Comparison of ENCODE assay signal across 8 mouse cellular contexts in the genomic region with DNA sequence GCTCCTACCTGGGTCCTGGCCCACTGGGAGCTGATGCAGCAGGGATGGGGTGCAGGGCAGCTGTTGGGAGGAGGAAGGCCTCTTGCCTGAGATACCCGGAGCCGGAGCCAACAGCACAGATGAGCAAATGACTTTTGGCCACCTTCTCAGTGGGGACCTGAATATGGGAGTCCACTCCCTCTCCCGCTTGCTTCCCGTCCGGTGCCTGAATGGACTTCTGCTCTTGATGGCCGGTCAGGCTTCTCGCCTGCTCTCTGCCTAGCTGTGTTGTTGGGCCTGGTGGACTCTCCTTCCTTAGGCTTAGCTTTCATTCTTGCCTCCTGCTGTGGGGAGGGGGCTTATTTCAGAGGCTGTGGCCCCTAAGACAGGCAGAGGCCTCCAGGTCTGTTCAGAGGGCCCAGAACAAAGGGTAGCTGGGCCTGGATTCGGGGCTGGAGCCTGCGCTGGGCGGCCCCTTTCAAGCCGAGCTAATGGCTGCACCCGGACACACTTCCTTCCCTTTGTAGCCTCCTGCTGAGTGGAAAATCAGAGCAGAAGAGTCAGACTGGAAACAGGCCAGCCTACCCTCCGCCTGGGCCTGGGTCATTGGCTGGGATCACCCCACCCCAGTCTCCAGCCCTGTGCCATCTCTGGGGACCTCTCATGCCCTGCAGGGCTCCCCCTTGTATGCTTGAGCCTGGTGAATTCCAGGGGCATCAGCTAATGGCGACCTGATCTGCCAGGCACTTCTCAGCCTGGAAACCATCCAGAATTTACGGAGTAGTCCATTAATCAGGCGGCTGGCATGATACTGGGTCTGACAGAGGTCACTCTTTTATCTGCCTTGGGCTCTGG. TPM values are rescaled to one million over a fixed set of nuclear protein-coding genes. Genes with fewer than 3 reads are reported as not detected.
A peak's percentile ranks its signal among the peaks of the same experiment; 100 is the strongest.
DNase-seq lines count a peak whose midpoint lies in the region; ATAC-seq lines count a peak whose summit lies in the region.

No protein-coding gene starts in this region.

- H3K9me3 ChIP-seq in forebrain, embryonic 14.5 days (replicated peaks; ENCODE audit: control insufficient read depth, low read length), result no peaks in the 10 kb centered on the region
- H3K9me3 ChIP-seq in hindbrain, embryonic 16.5 days (ENCODE audit: control insufficient read depth, low read length), result no peaks in the 10 kb centered on the region

- H3K9ac ChIP-seq in forebrain, embryonic 14.5 days (ENCODE audit: low read length), result peak overlapping the region; percentile 26
- peak overlapping the region; percentile 29; the same call in 1 of the 2 replicates for H3K9ac ChIP-seq in hindbrain, embryonic 16.5 days (ENCODE audit: low read depth, low read length)

- H3K27me3 ChIP-seq in forebrain, embryonic 14.5 days (replicated peaks; ENCODE audit: control insufficient read depth, insufficient read depth, low read length), result no peaks in the 10 kb centered on the region
- peaks cover 11% of the 10 kb centered on the region for H3K27me3 ChIP-seq in hindbrain, embryonic 16.5 days (replicated peaks; ENCODE audit: control insufficient read depth, insufficient read depth, low read length)

- ATAC-seq in forebrain, embryonic 14.5 days, result no peak
- ATAC-seq in hindbrain, embryonic 16.5 days, result peak; percentile 34; the same call in 1 of the 2 replicates
- no peak for ATAC-seq in megakaryocyte progenitor cell, adult 5-6 weeks (replicated peaks; ENCODE audit: poor library complexity)

- no peak overlapping the region for H3K4me2 ChIP-seq in forebrain, embryonic 14.5 days (ENCODE audit: low read length)
- H3K4me2 ChIP-seq in hindbrain, embryonic 16.5 days (ENCODE audit: low read length), result no peak overlapping the region

- H3K36me3 ChIP-seq in forebrain, embryonic 14.5 days (ENCODE audit: control insufficient read depth, insufficient read depth, low read length), result peaks cover 54% of the 10 kb centered on the region
- no peaks in the 10 kb centered on the region for H3K36me3 ChIP-seq in hindbrain, embryonic 16.5 days (ENCODE audit: control insufficient read depth, insufficient read depth, low read length)

- peaks cover 15% of the 10 kb centered on the region for H3K4me1 ChIP-seq in brown adipose tissue, adult 24 weeks (ENCODE audit: control insufficient read depth, insufficient read depth, insufficient read length, low read length)
- peaks cover 38% of the 10 kb centered on the region for H3K4me1 ChIP-seq in forebrain, embryonic 14.5 days (ENCODE audit: control insufficient read depth, insufficient read depth, low read length)
- H3K4me1 ChIP-seq in hindbrain, embryonic 16.5 days (ENCODE audit: control insufficient read depth, insufficient read depth, low read depth, low read length), result peaks cover 24% of the 10 kb centered on the region

- 31% methylated on average over 16 of the region's 16 CpGs for WGBS in forebrain, embryonic 14.5 days
- WGBS in hindbrain, embryonic 16.5 days, result 30% methylated on average over 16 of the region's 16 CpGs

- H3K27ac ChIP-seq in brown adipose tissue, adult 24 weeks (replicated peaks; ENCODE audit: low read depth, low read length), result peak overlapping the region; percentile 95
- peak overlapping the region; percentile 59 for H3K27ac ChIP-seq in forebrain, embryonic 14.5 days (ENCODE audit: low read depth, low read length)
- H3K27ac ChIP-seq in hindbrain, embryonic 16.5 days (ENCODE audit: low read depth, low read length), result peak overlapping the region; percentile 55

- H3K4me3 ChIP-seq in brown adipose tissue, adult 24 weeks (ENCODE audit: insufficient read depth, low read depth, low read length), result 0 out of 2 replicates have a peak overlapping the region, but pooled peaks have one; percentile 2
- H3K4me3 ChIP-seq in forebrain, embryonic 14.5 days (ENCODE audit: low read depth, low read length), result no peak overlapping the region
- H3K4me3 ChIP-seq in hindbrain, embryonic 16.5 days (ENCODE audit: low read length), result no peak overlapping the region

- peak; percentile 46 for DNase-seq in forebrain, embryonic 14.5 days (ENCODE audit: low spot score)
- peak; percentile 39 to 58 for DNase-seq in lung, adult 18-20 months
- no peak for DNase-seq in c-Kit-positive CD71-positive TER-119-positive erythroid progenitor cells, embryonic 14.5 days (ENCODE audit: low spot score)
- DNase-seq in ovary, postnatal 14 days (ENCODE audit: low spot score), result no peak
- no peak for DNase-seq in natural killer cell, adult 2 months (ENCODE audit: low spot score in 2 of 2)

RNA-seq across cellular contexts. Expression of a gene that starts 9.4 kb away (rescaled TPM):
- polyA plus RNA-seq in brown adipose tissue, adult 24 weeks (2012; ENCODE audit: insufficient read depth, insufficient read length, missing spikeins), result 1.9 and 3.2 TPM in 2 replicates
- 11.5 and 12.3 TPM in 2 replicates for polyA plus RNA-seq in forebrain, embryonic 14.5 days (2014; fragmentation: Nextera tagmentation; extraction: Ambion mirVana)
- 2.5 and 3.8 TPM in 2 replicates for polyA plus RNA-seq in hindbrain, embryonic 16.5 days (2015; fragmentation: Nextera tagmentation; extraction: Ambion mirVana)
- not detected in 2 replicates for total RNA-seq in megakaryocyte progenitor cell, adult 5-6 weeks (2015)
- total RNA-seq in megakaryocyte progenitor cell, adult 5-6 weeks (2017), result not detected in 2 replicates

RNA-seq across cellular contexts. Expression of a gene that starts 49.0 kb away (rescaled TPM):
- polyA plus RNA-seq in brown adipose tissue, adult 24 weeks (2012; ENCODE audit: insufficient read depth, insufficient read length, missing spikeins), result 60.4 and 84.2 TPM in 2 replicates
- polyA plus RNA-seq in forebrain, embryonic 14.5 days (2014; fragmentation: Nextera tagmentation; extraction: Ambion mirVana), result 0.17 and 0.46 TPM in 2 replicates
- 2.2 and 2.6 TPM in 2 replicates for polyA plus RNA-seq in hindbrain, embryonic 16.5 days (2015; fragmentation: Nextera tagmentation; extraction: Ambion mirVana)
- total RNA-seq in megakaryocyte progenitor cell, adult 5-6 weeks (2015), result not detected in 2 replicates
- total RNA-seq in megakaryocyte progenitor cell, adult 5-6 weeks (2017), result not detected in 2 replicates

Comparison
In these comparisons a context has a peak if more than half of its experiments do, and no peak if none do; other contexts are left out.
1. DNase-seq: peak in forebrain, embryonic 14.5 days (single experiment) and lung, adult 18-20 months (2 of 2); none in c-Kit-positive CD71-positive TER-119-positive erythroid progenitor cells, embryonic 14.5 days (single experiment), ovary, postnatal 14 days (single experiment) and natural killer cell, adult 2 months (0 of 2).
2. RNA of a gene that starts 49.0 kb away (polyA plus RNA-seq): 60.4 to 84.2 TPM in brown adipose tissue, adult 24 weeks; 2.2 to 2.6 TPM in hindbrain, embryonic 16.5 days and 0.17 to 0.46 TPM in forebrain, embryonic 14.5 days; every median in the first group is over 10 times any median in the second.
3. Peak in every context shown above with its lines, with median percentiles within 50 percentile points of each other: H3K27ac ChIP-seq.